Mouse (Mus musculus) CD8-positive naive resting alpha-beta T cell, adult 2 months (primary cell): ENCODE results near the gene Mettl1.
"Not testable (repeated sequence)": the region's sequence is repeated elsewhere in the genome, so short reads cannot be mapped to it uniquely, and the experiment has no call there.

Source experiments
- DNase-seq, 2 experiments: peaks; one replicate each; pipeline ENCODE4 v3.0.0; 2022; ENCODE audit warnings: low read depth in 2 of 2, low spot score in 2 of 2

Gene Mettl1

GRCm38 (mm10) chr10:127043187-127043586, 2.0 kb downstream of the Mettl1 start:
- DNase-seq = no peak

GRCm38 (mm10) chr10:127047954-127048353, 6.7 kb downstream of the Mettl1 start, which contains the start of gene Cyp27b1:
TSS of gene Cyp27b1 (plus strand) at chr10:127048250.
- DNase-seq = no peak

GRCm38 (mm10) chr10:127048608-127049394, 7.6 kb downstream of the Mettl1 start:
- no peak for DNase-seq

- peak in 1 of 2 experiments; percentile 41 for DNase-seq
Observed at GRCm38 (mm10) chr10:127049395-127050118, 8.3 kb downstream of the Mettl1 start.

- DNase-seq = no peak
Observed at GRCm38 (mm10) chr10:127050119-127050474, 8.9 kb downstream of the Mettl1 start.

GRCm38 (mm10) chr10:127054646-127055045, 13.4 kb downstream of the Mettl1 start:
- DNase-seq = no peak

GRCm38 (mm10) chr10:127055406-127055805, 14.2 kb downstream of the Mettl1 start:
- no peak for DNase-seq

GRCm38 (mm10) chr10:127056490-127056889, 15.3 kb downstream of the Mettl1 start:
- DNase-seq = no peak

- DNase-seq = peak; percentile 77 to 85
Observed at GRCm38 (mm10) chr10:127058161-127058560, 16.9 kb downstream of the Mettl1 start.

- DNase-seq = no peak
Observed at GRCm38 (mm10) chr10:127058708-127059107, 17.5 kb downstream of the Mettl1 start.

- no peak for DNase-seq
Observed at GRCm38 (mm10) chr10:127059174-127059967, 18.2 kb downstream of the Mettl1 start.

GRCm38 (mm10) chr10:127059968-127060916, 19.0 kb downstream of the Mettl1 start, which contains the start of gene March9:
TSS of gene March9 (minus strand) at chr10:127060184.
- peak; percentile 45 to 58 for DNase-seq

- no peak for DNase-seq
Observed at GRCm38 (mm10) chr10:127061085-127061484, 19.9 kb downstream of the Mettl1 start.

- DNase-seq = no peak
Observed at GRCm38 (mm10) chr10:127061513-127061912, 20.3 kb downstream of the Mettl1 start.

- DNase-seq = not testable (repeated sequence)
Observed at GRCm38 (mm10) chr10:127062101-127062500, 20.9 kb downstream of the Mettl1 start.

GRCm38 (mm10) chr10:127062503-127062902, 21.3 kb downstream of the Mettl1 start:
- no peak for DNase-seq

- peak; percentile 92 to 95 for DNase-seq
Observed at GRCm38 (mm10) chr10:127063239-127063872, 22.1 kb downstream of the Mettl1 start, which contains the start of gene Cdk4. TSS of gene Cdk4 (plus strand) at chr10:127063534.

- no peak for DNase-seq
Observed at GRCm38 (mm10) chr10:127063913-127064870, 23.0 kb downstream of the Mettl1 start.

GRCm38 (mm10) chr10:127065981-127066380, 24.8 kb downstream of the Mettl1 start:
- DNase-seq = no peak
